Mouse (Mus musculus): Measurements from ENCODE around the gene Olfr381. TPM values are rescaled to one million over a fixed set of nuclear protein-coding genes. Genes with fewer than 3 reads are reported as not detected.
"Not testable (repeated sequence)": the region's sequence is repeated elsewhere in the genome, so short reads cannot be mapped to it uniquely, and the experiment has no call there.

Olfr381 gene
- not detected in 2 replicates for polyA plus RNA-seq (2015; fragmentation: Nextera tagmentation; extraction: Ambion mirVana)

- DNase-seq (ENCODE audit: low spot score), result no peak
- H3K4me1 ChIP-seq (replicated peaks; ENCODE audit: insufficient read depth, low read length), result no peaks in the 10 kb centered on the region
- no peak within 1 kb of the TSS for H3K4me2 ChIP-seq (ENCODE audit: low read length)
- no peak within 1 kb of the TSS for H3K9ac ChIP-seq (ENCODE audit: low read depth, low read length)
- no peak for ATAC-seq (replicated peaks; ENCODE audit: low FRiP score, low read depth)
- H3K4me3 ChIP-seq (replicated peaks; ENCODE audit: low read depth, low read length), result no peak within 1 kb of the TSS
- H3K27me3 ChIP-seq (ENCODE audit: insufficient read depth, low read length), result no peaks in the 10 kb centered on the region
- TF ChIP-seq CTCF (IDR thresholded peaks at IDR 0.05; ENCODE audit: low read depth), result no peak
- H3K27ac ChIP-seq, result no peak within 1 kb of the TSS
- no peaks in the 10 kb centered on the region for H3K36me3 ChIP-seq (ENCODE audit: insufficient read depth, low read length)
- H3K9me3 ChIP-seq (replicated peaks; ENCODE audit: low read length), result no peaks in the 10 kb centered on the region
Observed at GRCm38 (mm10) chr11:73491503-73491902, at the start of gene Olfr381. Olfr381 (minus strand) TSS chr11:73491603.

- not testable (repeated sequence) for ATAC-seq (replicated peaks; ENCODE audit: low FRiP score, low read depth); H3K9ac ChIP-seq (ENCODE audit: low read depth, low read length); H3K27ac ChIP-seq; DNase-seq (ENCODE audit: low spot score); H3K36me3 ChIP-seq (ENCODE audit: insufficient read depth, low read length); H3K4me3 ChIP-seq (replicated peaks; ENCODE audit: low read depth, low read length); H3K9me3 ChIP-seq (replicated peaks; ENCODE audit: low read length); H3K4me1 ChIP-seq (replicated peaks; ENCODE audit: insufficient read depth, low read length); H3K4me2 ChIP-seq (ENCODE audit: low read length); H3K27me3 ChIP-seq (ENCODE audit: insufficient read depth, low read length)
- 88% methylated on average over 1 of the region's 1 CpGs for WGBS
Observed at GRCm38 (mm10) chr11:73528971-73529370, 37.6 kb upstream of the Olfr381 start.

DNA sequence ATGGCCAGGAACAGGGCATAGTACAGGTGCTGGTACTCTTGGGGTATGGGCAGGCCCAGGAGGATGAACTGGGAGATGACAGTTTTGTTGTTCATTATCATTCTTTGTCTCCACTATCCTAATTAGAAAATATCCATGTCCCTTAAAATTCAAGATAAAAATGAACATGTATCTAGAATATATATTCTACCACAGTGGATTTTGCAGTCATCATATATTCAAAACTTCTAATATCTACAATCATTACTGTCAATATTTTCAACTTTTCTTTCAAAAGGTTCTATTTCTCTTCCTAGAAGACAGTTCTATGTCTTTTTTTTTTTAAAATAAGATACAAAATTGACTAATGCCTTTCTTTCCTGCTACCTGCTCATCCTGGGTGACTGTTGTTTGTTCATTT is 25.7 kb upstream of the Olfr381 start, which contains the start of gene Olfr382:
Gene Olfr382 (minus strand): TSS at position 101 of the 400 bp plus-strand sequence.
- Histone ChIP-seq H3K36me3 (ENCODE audit: insufficient read depth, low read length) (no peaks in the 10 kb centered on the region), H3K4me2 (ENCODE audit: low read length) (no peak within 1 kb of the TSS), H3K4me1 (replicated peaks; ENCODE audit: insufficient read depth, low read length) (no peaks in the 10 kb centered on the region), H3K27me3 (ENCODE audit: insufficient read depth, low read length) (no peaks in the 10 kb centered on the region), H3K27ac (no peak within 1 kb of the TSS), H3K4me3 (replicated peaks; ENCODE audit: low read depth, low read length) (no peak within 1 kb of the TSS), H3K9ac (ENCODE audit: low read depth, low read length) (no peak within 1 kb of the TSS), H3K9me3 (replicated peaks; ENCODE audit: low read length) (no peaks in the 10 kb centered on the region)
- TF ChIP-seq CTCF (IDR thresholded peaks at IDR 0.05; ENCODE audit: low read depth), result no peak
- ATAC-seq (replicated peaks; ENCODE audit: low FRiP score, low read depth) (no peak), DNase-seq (ENCODE audit: low spot score) (no peak)

DNA sequence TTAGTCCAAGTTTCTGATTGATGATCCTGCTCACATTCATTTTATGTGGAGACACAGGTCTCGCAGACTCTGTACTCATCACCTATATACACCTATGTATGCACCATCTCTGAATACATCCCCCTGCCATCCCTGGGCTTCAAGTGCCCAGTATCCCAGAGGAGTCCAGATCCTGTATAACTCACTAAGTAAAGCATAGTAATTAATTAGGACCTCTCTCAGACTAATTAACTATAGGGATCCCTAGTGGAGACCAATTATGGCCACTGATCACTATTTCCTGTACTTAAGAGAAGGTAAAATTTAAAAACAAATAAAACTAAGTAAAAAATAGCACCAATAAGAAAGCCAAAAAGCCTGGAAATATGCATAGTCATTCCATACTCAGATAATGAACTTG is 34.0 kb downstream of the Olfr381 start, which contains the start of gene Olfr380:
Gene Olfr380 (minus strand): TSS at position 101 of the 400 bp plus-strand sequence.
- no peak for DNase-seq (ENCODE audit: low spot score)
- no peaks in the 10 kb centered on the region for H3K27me3 ChIP-seq (ENCODE audit: insufficient read depth, low read length)
- WGBS, result 90% methylated on average over 1 of the region's 1 CpGs
- no peak within 1 kb of the TSS for H3K4me2 ChIP-seq (ENCODE audit: low read length)
- H3K4me3 ChIP-seq (replicated peaks; ENCODE audit: low read depth, low read length), result no peak within 1 kb of the TSS
- ATAC-seq (replicated peaks; ENCODE audit: low FRiP score, low read depth), result no peak
- no peaks in the 10 kb centered on the region for H3K36me3 ChIP-seq (ENCODE audit: insufficient read depth, low read length)
- H3K9me3 ChIP-seq (replicated peaks; ENCODE audit: low read length), result no peaks in the 10 kb centered on the region
- no peak within 1 kb of the TSS for H3K9ac ChIP-seq (ENCODE audit: low read depth, low read length)
- no peaks in the 10 kb centered on the region for H3K4me1 ChIP-seq (replicated peaks; ENCODE audit: insufficient read depth, low read length)
- no peak for TF ChIP-seq CTCF (IDR thresholded peaks at IDR 0.05; ENCODE audit: low read depth)
- no peak within 1 kb of the TSS for H3K27ac ChIP-seq

Other genes starting within 250 kb of the Olfr381 start
- gene Trpv3, start 224.2 kb downstream of the Olfr381 start, polyA plus RNA-seq (2015; fragmentation: Nextera tagmentation; extraction: Ambion mirVana), result 0.16 and 0.19 TPM in 2 replicates
- 62.8 and 68.6 TPM in 2 replicates for gene Aspa, start 162.0 kb downstream of the Olfr381 start, polyA plus RNA-seq (2015; fragmentation: Nextera tagmentation; extraction: Ambion mirVana)
- not detected in 2 replicates for gene Gm49340, start 161.9 kb downstream of the Olfr381 start, polyA plus RNA-seq (2015; fragmentation: Nextera tagmentation; extraction: Ambion mirVana)
- 0.26 and 0.28 TPM in 2 replicates for gene Spata22, start 161.9 kb downstream of the Olfr381 start, polyA plus RNA-seq (2015; fragmentation: Nextera tagmentation; extraction: Ambion mirVana)
- gene Olfr20, start 140.8 kb downstream of the Olfr381 start, polyA plus RNA-seq (2015; fragmentation: Nextera tagmentation; extraction: Ambion mirVana), result not detected in 2 replicates
- gene Olfr376, start 120.4 kb downstream of the Olfr381 start, polyA plus RNA-seq (2015; fragmentation: Nextera tagmentation; extraction: Ambion mirVana), result not detected in 2 replicates
- gene Olfr1, start 92.0 kb downstream of the Olfr381 start, polyA plus RNA-seq (2015; fragmentation: Nextera tagmentation; extraction: Ambion mirVana), result not detected in 2 replicates
- not detected in 2 replicates for gene Olfr378, start 63.1 kb downstream of the Olfr381 start, polyA plus RNA-seq (2015; fragmentation: Nextera tagmentation; extraction: Ambion mirVana)
- not detected in 2 replicates for gene Olfr380, start 34.1 kb downstream of the Olfr381 start, polyA plus RNA-seq (2015; fragmentation: Nextera tagmentation; extraction: Ambion mirVana)
- gene Olfr382, start 25.6 kb upstream of the Olfr381 start, polyA plus RNA-seq (2015; fragmentation: Nextera tagmentation; extraction: Ambion mirVana), result not detected in 2 replicates
- gene Olfr385, start 101.4 kb upstream of the Olfr381 start, polyA plus RNA-seq (2015; fragmentation: Nextera tagmentation; extraction: Ambion mirVana), result not detected in 2 replicates
- not detected in 2 replicates for gene Olfr384, start 107.0 kb upstream of the Olfr381 start, polyA plus RNA-seq (2015; fragmentation: Nextera tagmentation; extraction: Ambion mirVana)
- not detected in 2 replicates for gene Zfp735, start 197.2 kb upstream of the Olfr381 start, polyA plus RNA-seq (2015; fragmentation: Nextera tagmentation; extraction: Ambion mirVana)